Mouse (Mus musculus) testis, adult 10 weeks (tissue): ENCODE data around the gene Tmed4. TPM values are rescaled to one million over a fixed set of nuclear protein-coding genes. Genes with fewer than 3 reads are reported as not detected.

ENCODE experiments used
- polyA plus RNA-seq: library from polyadenylated mRNA; stranded (reverse); fragments of 350-450 nt; fragmentation: Illumina TruSeq; extraction: RNeasy Lipid Tissue Mini Kit (QIAGEN cat#74804); gene quantifications from one replicate; pipeline ENCODE4 v1.2.3, GENCODE M21; 2014; ENCODE audit warnings: low read depth, low replicate concordance

Tmed4 gene
- polyA plus RNA-seq = 35.4 TPM

GRCm38 (mm10) chr11:6274387-6275093 lies at the start of gene Tmed4:
Gene Tmed4, minus strand, starts transcription at chr11:6274870.

GRCm38 (mm10) chr11:6291401-6292115 lies 16.9 kb upstream of the Tmed4 start, which contains the start of gene Ogdh:
Gene Ogdh, plus strand, starts transcription at chr11:6291633.

GRCm38 (mm10) chr11:6267320-6268254 lies 7.1 kb downstream of the Tmed4 start, which contains the start of gene Ddx56:
Gene Ddx56, minus strand, starts transcription at chr11:6267772.

GRCm38 (mm10) chr11:6230012-6230411 lies 44.7 kb downstream of the Tmed4 start, which contains the start of gene Npc1l1:
Gene Npc1l1, minus strand, starts transcription at chr11:6230143.

Other genes with a start within 250 kb of the Tmed4 start
- gene Camk2b, start 208.5 kb downstream of the Tmed4 start, polyA plus RNA-seq = 0.45 TPM
- 0.67 TPM for gene A730071L15Rik, start 74.8 kb downstream of the Tmed4 start, polyA plus RNA-seq
- gene Nudcd3, start 74.5 kb downstream of the Tmed4 start, polyA plus RNA-seq = 11.7 TPM
- gene Npc1l1, start 44.7 kb downstream of the Tmed4 start, polyA plus RNA-seq = 0.06 TPM
- gene Ddx56, start 7.1 kb downstream of the Tmed4 start, polyA plus RNA-seq = 11.2 TPM
- gene Ogdh, start 16.8 kb upstream of the Tmed4 start, polyA plus RNA-seq = 56.3 TPM
- gene Zmiz2, start 114.2 kb upstream of the Tmed4 start, polyA plus RNA-seq = 1.9 TPM
- 844 TPM for gene Ppia, start 140.6 kb upstream of the Tmed4 start, polyA plus RNA-seq
- 5.1 TPM for gene H2afv, start 169.6 kb upstream of the Tmed4 start, polyA plus RNA-seq
- 42.9 TPM for gene Purb, start 201.0 kb upstream of the Tmed4 start, polyA plus RNA-seq
- gene Myo1g, start 246.1 kb upstream of the Tmed4 start, polyA plus RNA-seq = not detected